Mouse (Mus musculus) liver, adult 2 months (tissue): ENCODE measurements around the gene Trip6. TPM values are rescaled to one million over a fixed set of nuclear protein-coding genes. Genes with fewer than 3 reads are reported as not detected.

Experiments
- DNase-seq: peaks from one replicate; pipeline ENCODE4 v3.0.0-alpha.2; 2011; ENCODE audit warnings: low read depth, low spot score; ENCODE audit errors: extremely low read depth
- H3K27ac ChIP-seq: fragments of 200-500 bp; replicated peaks from 2 replicates; pipeline ENCODE4 v1.5.1; 2012; ENCODE audit warnings: low read depth, mild to moderate bottlenecking, control low read depth, inconsistent platforms, low read length; ENCODE audit not compliant: insufficient read depth
- H3K27me3 ChIP-seq: fragments of 200-500 bp; 2 replicates; pipeline ENCODE4 v1.6.1; 2012; ENCODE audit warnings: mild to moderate bottlenecking, moderate library complexity, low read length, inconsistent platforms; ENCODE audit not compliant: control insufficient read depth, insufficient read depth
- H3K36me3 ChIP-seq: fragments of 200-500 bp; 2 replicates; pipeline ENCODE4 v1.6.1; 2012; ENCODE audit warnings: low read length, inconsistent platforms; ENCODE audit not compliant: control insufficient read depth, insufficient read depth
- H3K4me1 ChIP-seq: fragments of 200-500 bp; 2 replicates; pipeline ENCODE4 v1.6.1; 2011; ENCODE audit warnings: low read length; ENCODE audit not compliant: control insufficient read depth, insufficient read depth
- H3K4me3 ChIP-seq: fragments of 200-500 bp; 2 replicates; pipeline ENCODE4 v1.5.1; 2011; ENCODE audit warnings: low read depth, mild to moderate bottlenecking, control low read depth, low read length, moderate library complexity; ENCODE audit not compliant: insufficient read depth
- H3K79me2 ChIP-seq: fragments of 200-500 bp; 2 replicates; pipeline ENCODE4 v1.6.1; 2012; ENCODE audit warnings: inconsistent platforms, mild to moderate bottlenecking, low read length, moderate library complexity; ENCODE audit not compliant: control insufficient read depth, insufficient read depth
- H3K9ac ChIP-seq: fragments of 200-500 bp; 2 replicates; pipeline ENCODE4 v1.6.1; 2012; ENCODE audit warnings: low read depth, mild to moderate bottlenecking, control low read depth, inconsistent platforms, low read length
- CTCF ChIP-seq: fragments of 200-500 bp; IDR thresholded peaks from 2 replicates; pipeline ENCODE4 v1.5.1; 2011; ENCODE audit warnings: low read depth, low read length, control low read depth
- POLR2A ChIP-seq: fragments of 200-500 bp; IDR thresholded peaks from 2 replicates; pipeline ENCODE4 v1.6.1; 2011; ENCODE audit warnings: low read length, control low read depth; ENCODE audit not compliant: insufficient read depth; ENCODE audit errors: extremely low read depth
- WGBS: fragments of 180-500 bp; shearing (Covaris S2); methylation state at CpG from one replicate; pipeline ENCODE4 v1.1.7; 2018; 5-methylcytosine and 5-hydroxymethylcytosine counted together
- polyA plus RNA-seq: library from polyadenylated mRNA; depleted of rRNA; stranded (reverse); fragments of >200 nt; gene quantifications from 2 replicates; pipeline ENCODE4 v1.2.3, GENCODE M21; 2012
- total RNA-seq: library from RNA; depleted of rRNA; stranded (reverse); fragments of >200 nt; gene quantifications from 2 replicates; pipeline ENCODE4 v1.2.3, GENCODE M21; 2014

Gene Trip6
- total and polyA plus RNA-seq, 2 experiments, result 6.5 to 25.0 TPM

- peak; percentile 17 for DNase-seq
- H3K79me2 ChIP-seq, result no peaks in the 10 kb centered on the region
- 45% methylated on average over 10 of the region's 10 CpGs for WGBS
- no peak overlapping the region for H3K27ac ChIP-seq
- no peak for TF ChIP-seq POLR2A
- TF ChIP-seq CTCF, result no peak
- H3K36me3 ChIP-seq, result no peaks in the 10 kb centered on the region
- no peaks in the 10 kb centered on the region for H3K27me3 ChIP-seq
- H3K4me1 ChIP-seq, result peaks cover 8% of the 10 kb centered on the region
- H3K4me3 ChIP-seq, result no peak overlapping the region
- H3K9ac ChIP-seq, result no peak overlapping the region
Measured at GRCm38 (mm10) chr5:137334317-137334716, 20.1 kb upstream of the Trip6 start.

GRCm38 (mm10) chr5:137333512-137334174 is 19.4 kb upstream of the Trip6 start, which contains the start of gene Slc12a9:
Gene Slc12a9, minus strand, starts transcription at chr5:137333597.
- DNase-seq, result peak; percentile 77
- Histone ChIP-seq H3K4me1 (peaks cover 6% of the 10 kb centered on the region), H3K4me3 (peak within 1 kb of the TSS; percentile 81), H3K27ac (no peak within 1 kb of the TSS), H3K79me2 (no peaks in the 10 kb centered on the region), H3K27me3 (no peaks in the 10 kb centered on the region), H3K36me3 (no peaks in the 10 kb centered on the region), H3K9ac (peak within 1 kb of the TSS; percentile 60)
- TF ChIP-seq POLR2A, result no peak
- peak; percentile 94 for TF ChIP-seq CTCF
- WGBS, result under 1% methylated on average over 44 of the region's 44 CpGs

- H3K27ac ChIP-seq, result no peak overlapping the region
- 22% methylated on average over 15 of the region's 15 CpGs for WGBS
Measured at GRCm38 (mm10) chr5:137332857-137333511, 18.8 kb upstream of the Trip6 start.

GRCm38 (mm10) chr5:137330910-137331309 is 16.7 kb upstream of the Trip6 start:
- 87% methylated on average over 7 of the region's 7 CpGs for whole genome bisulfite sequencing
- DNase-seq, result no peak
- no peaks in the 10 kb centered on the region for H3K79me2 ChIP-seq
- no peak overlapping the region for H3K9ac ChIP-seq
- H3K27ac ChIP-seq, result no peak overlapping the region
- H3K4me3 ChIP-seq, result no peak overlapping the region
- no peaks in the 10 kb centered on the region for H3K27me3 ChIP-seq
- H3K4me1 ChIP-seq, result no peaks in the 10 kb centered on the region
- no peaks in the 10 kb centered on the region for H3K36me3 ChIP-seq
- TF ChIP-seq POLR2A (no peak), CTCF (no peak)

More at GRCm38 (mm10) chr5:137332857-137333511, 18.8 kb upstream of the Trip6 start:
- peak overlapping the region; percentile 81 for H3K4me3 ChIP-seq
- no peaks in the 10 kb centered on the region for H3K79me2 ChIP-seq
- peaks cover 6% of the 10 kb centered on the region for H3K4me1 ChIP-seq
- H3K36me3 ChIP-seq, result no peaks in the 10 kb centered on the region
- no peak for TF ChIP-seq CTCF
- TF ChIP-seq POLR2A, result no peak
- no peaks in the 10 kb centered on the region for H3K27me3 ChIP-seq
- no peak for DNase-seq
- peak overlapping the region; percentile 56 for H3K9ac ChIP-seq

- Histone ChIP-seq H3K79me2 (no peaks in the 10 kb centered on the region), H3K4me1 (peaks cover 6% of the 10 kb centered on the region; the same call in 1 of the 2 replicates), H3K36me3 (peaks cover 6% of the 10 kb centered on the region; the same call in 1 of the 2 replicates), H3K27me3 (no peaks in the 10 kb centered on the region), H3K27ac (no peak overlapping the region), H3K4me3 (no peak overlapping the region), H3K9ac (no peak overlapping the region)
- no peak for DNase-seq
- TF ChIP-seq POLR2A (no peak), CTCF (no peak)
- WGBS, result 96% methylated on average over 3 of the region's 3 CpGs
Measured at GRCm38 (mm10) chr5:137320996-137321395, 6.8 kb upstream of the Trip6 start.

- Histone ChIP-seq H3K79me2 (peaks cover 3% of the 10 kb centered on the region; the same call in 1 of the 2 replicates), H3K27me3 (no peaks in the 10 kb centered on the region), H3K36me3 (peaks cover 6% of the 10 kb centered on the region; the same call in 1 of the 2 replicates), H3K27ac (no peak overlapping the region), H3K4me1 (peaks cover 6% of the 10 kb centered on the region; the same call in 1 of the 2 replicates), H3K4me3 (no peak overlapping the region), H3K9ac (no peak overlapping the region)
- TF ChIP-seq POLR2A (no peak), CTCF (no peak)
- DNase-seq, result peak; percentile 33
- 52% methylated on average over 1 of the region's 1 CpGs for WGBS
Measured at GRCm38 (mm10) chr5:137318570-137318969, 4.4 kb upstream of the Trip6 start.
